Mouse (Mus musculus): ENCODE data around the gene Slc2a3. TPM values are rescaled to one million over a fixed set of nuclear protein-coding genes. Genes with fewer than 3 reads are reported as not detected.
"Not testable (repeated sequence)": the region's sequence is repeated elsewhere in the genome, so short reads cannot be mapped to it uniquely, and the experiment has no call there.

Slc2a3 gene
- total RNA-seq, 2 experiments from 2014 or later: 99.1 to 117 TPM

DNA sequence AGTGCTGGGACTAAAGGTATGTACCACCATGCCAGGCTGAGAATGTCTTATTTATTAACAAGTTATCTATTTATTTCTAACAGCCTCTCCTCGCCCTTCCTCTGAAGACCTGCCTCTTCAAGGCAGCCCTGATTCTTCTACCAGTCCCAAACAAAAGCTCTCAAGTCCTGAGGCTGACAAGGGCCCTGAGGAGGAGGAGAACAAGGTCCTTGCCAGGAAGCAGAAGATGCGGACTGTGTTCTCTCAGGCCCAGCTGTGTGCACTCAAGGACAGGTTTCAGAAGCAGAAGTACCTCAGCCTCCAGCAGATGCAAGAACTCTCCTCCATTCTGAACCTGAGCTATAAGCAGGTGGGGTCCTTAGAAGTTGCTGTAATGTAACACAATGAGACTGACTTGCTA lies 90.0 kb downstream of the Slc2a3 start:
- DNase-seq (ENCODE audit: low spot score in 2 of 2): no peak

DNA sequence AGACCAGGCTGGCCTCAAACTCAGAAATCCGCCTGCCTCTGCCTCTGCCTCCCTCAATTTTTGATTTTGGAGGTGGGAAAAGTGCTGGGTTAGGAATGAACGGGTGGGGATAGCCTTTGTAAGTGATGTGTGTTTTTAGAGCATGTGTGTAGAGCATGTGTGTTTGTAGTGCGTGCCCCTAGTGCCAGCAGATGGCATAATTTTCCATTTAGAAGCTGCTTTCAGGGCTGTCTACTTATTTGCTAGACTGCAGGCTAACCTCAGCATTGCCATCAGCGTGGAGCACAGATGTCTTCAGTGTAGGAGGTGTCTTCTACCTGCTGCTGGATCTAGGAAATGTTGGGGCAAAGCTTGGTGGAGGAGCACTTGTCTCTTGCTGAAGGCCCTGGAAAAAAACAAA lies 92.6 kb downstream of the Slc2a3 start:
- no peak for DNase-seq (ENCODE audit: low spot score in 2 of 2)

DNA sequence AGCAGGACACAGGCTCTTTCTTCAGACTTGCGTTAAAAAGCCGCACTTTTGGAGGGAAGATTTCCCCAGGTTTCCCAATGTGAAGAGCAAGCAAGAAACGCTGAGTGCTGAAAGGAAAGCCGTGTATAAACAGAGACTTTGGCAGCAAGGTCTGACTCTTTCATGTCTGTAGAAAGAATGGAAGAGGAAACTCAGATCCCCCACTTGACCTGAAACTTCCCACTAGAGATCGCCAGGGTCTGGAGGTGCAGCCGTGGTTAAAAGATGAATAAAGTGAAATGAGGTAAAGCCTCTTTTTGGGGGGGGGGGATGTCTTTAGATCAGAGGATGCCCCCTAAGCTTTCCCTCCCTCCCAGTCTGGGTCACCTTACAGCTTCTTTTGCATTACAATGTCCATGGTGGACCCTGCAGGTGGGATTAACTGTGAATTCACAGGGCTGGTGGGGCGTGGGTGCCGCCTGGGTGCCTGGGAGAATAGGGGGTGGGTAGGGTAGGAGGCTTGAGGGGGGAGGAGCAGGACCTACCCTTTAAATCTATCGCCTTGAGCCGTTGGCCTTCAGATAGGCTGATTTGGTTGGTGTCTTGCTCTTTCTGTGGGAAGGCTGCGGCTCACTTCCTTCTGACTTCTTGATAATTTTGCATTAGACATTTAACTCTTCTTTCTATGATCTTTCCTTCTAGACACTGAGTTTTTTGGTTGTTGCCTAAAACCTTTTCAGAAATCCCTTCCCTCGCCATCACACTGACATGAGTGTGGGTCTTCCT lies 94.2 kb downstream of the Slc2a3 start, which contains the start of gene Nanog:
Gene Nanog, plus strand, starts transcription at position 454 of the 765 bp plus-strand sequence.
- no peak for DNase-seq (ENCODE audit: low spot score in 2 of 2)

DNA sequence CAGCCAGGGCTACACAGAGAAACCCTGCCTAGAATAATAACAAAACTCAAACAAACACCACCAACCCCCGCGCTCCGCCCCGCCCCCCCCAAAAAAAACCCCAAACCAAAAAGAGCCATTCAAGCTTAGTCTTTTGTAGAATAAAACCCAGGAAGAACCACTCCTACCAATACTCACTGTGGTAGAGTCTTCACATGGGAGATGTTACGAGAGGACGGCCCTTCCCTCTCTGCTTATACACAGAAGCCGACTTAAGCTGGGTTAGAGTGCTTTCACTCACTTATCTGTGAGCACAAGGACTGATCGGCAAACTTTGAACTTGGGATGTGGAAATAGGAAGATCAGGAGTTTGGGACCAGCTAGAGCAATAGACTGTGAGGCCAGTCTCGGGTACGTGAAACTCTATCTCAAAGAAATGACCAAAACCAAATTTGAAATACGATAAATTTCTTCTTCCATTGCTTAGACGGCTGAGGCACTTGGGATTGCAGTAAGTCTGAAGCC lies 95.1 kb downstream of the Slc2a3 start:
- DNase-seq (ENCODE audit: low spot score in 2 of 2): no peak

DNA sequence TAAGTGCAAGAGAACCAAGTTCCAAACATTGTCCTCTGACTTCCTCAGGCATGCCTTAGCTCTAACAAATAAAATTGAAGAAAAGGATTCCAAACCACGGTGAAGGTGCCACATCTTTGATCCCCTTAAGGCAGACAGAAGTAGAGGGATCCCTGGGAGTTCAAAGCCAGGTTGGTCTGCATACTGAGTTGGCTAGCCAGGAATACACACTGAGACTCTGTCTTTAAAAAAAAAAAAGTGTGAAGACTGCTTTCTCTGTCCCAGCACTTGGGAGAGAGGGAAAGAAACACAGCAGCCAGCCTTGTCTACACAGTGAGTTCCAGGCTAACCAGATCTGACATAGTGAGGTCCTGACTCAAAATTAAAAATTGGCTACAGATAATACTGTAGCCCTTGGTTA lies 97.7 kb downstream of the Slc2a3 start:
- DNase-seq (ENCODE audit: low spot score in 2 of 2): no peak

- no peak for DNase-seq (ENCODE audit: low spot score in 2 of 2)
Measured at GRCm38 (mm10) chr6:122703251-122703650, 98.2 kb downstream of the Slc2a3 start.

DNA sequence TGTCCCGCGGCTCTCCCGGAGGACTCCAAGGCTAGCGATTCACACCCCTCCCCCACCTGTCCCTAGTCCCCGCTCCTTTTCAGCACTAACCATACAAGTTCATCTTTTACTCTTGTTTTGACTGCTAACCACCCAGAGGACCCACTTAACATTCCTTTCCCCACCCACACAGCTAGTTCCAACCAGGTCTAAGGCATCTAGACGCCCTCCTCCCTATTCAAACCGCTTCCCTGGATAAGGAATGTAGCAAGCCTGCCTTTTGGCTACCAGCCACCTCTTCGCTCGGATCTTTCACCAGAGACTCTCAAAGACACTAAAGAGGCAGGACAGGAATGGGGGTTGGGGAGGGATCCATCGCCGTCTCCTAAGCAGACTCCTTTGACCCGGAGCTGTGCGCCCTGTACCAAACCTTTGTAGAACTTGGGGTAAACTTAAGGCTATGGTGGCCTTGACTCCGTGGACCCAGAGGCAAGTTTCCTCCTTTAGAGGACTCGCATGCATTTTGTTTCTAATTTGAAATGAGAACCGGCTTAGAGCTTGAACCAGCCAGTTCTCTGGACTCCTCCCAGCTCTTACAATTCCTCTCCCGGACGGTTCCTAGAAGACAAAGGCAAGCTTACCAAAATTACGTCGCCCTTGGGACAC lies 98.8 kb downstream of the Slc2a3 start:
- peak; percentile 37 to 48 for DNase-seq (ENCODE audit: low spot score in 2 of 2)

DNA sequence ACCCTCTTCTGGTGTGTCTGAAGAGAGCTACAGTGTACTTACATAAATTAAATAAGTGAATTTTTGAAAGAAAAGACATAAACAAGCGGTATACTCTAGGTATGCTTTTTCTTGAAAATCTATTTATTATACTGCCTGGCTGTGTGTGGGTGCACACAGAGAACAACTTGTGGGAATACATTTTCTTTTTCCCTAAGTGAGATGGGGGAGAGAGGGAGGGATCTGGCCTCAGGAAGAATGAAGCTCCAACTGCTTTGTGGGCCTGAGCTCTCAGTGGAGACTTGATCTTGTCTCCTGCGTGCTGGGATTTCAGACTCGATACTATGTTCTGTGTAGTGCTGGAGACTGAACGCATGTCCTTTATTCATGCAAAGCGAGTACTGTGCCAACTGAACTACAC lies 99.6 kb downstream of the Slc2a3 start:
- DNase-seq (ENCODE audit: low spot score in 2 of 2): no peak

DNA sequence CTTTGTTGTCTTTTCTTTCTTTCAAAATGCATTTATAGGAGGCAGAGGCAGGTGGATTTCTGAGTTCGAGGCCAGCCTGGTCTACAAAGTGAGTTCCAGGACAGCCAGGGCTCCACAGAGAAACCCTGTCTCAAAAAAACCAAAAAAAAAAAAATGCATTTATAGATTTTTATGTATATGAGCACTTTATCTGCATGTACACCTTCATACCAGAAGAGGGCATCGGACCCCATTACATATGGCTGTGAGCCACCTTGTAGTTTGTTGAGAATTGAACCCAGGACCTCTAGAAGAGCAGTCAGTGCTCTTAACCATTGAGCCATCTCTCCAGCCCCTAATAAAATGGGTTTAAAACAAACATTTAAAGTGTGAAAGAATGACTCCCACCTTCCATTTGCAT lies 101.8 kb downstream of the Slc2a3 start:
- not testable (repeated sequence) for DNase-seq (ENCODE audit: low spot score in 2 of 2)

DNA sequence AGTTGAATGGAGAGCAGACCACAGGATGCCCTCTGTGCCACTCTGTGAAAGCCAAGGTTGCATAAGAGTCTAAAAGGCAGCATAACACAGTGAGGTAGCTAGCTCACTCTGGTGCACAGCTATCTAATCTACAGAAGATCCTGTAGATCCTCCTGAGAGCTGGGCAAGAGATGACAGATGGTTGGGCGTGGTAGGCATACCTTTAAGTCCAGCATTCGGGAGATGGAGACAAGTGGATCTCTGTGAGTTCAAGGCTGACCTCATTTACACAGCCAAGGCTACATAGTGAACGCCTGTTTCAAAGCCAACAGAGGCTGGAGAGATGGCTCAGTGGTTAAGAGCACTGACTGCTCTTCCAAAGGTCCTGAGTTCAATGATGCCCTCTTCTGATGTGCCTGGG lies 106.0 kb downstream of the Slc2a3 start:
- no peak for DNase-seq (ENCODE audit: low spot score in 2 of 2)

DNA sequence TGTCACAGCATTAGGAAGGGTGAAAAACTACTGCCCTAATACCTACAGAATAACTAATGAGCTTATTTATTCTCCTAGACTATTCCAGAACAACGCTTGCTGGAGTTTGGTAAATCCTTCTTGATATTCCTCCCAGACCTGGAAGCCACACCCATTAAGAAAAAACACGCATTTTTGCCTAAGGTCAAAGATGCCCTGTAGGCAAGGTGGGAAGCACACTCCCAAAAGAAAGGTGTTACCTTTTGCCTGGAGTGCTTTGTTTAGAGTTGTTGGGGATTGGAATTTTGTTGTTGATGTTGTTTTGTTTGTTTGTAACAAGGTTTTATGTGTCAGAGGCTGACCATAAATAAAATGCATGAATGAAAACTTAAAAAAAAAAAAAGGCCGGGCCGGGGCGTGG lies 111.4 kb downstream of the Slc2a3 start:
- no peak for DNase-seq (ENCODE audit: low spot score in 2 of 2)

GRCm38 (mm10) chr6:122689411-122690055 lies 111.9 kb downstream of the Slc2a3 start:
- DNase-seq (ENCODE audit: low spot score in 2 of 2): no peak

DNA sequence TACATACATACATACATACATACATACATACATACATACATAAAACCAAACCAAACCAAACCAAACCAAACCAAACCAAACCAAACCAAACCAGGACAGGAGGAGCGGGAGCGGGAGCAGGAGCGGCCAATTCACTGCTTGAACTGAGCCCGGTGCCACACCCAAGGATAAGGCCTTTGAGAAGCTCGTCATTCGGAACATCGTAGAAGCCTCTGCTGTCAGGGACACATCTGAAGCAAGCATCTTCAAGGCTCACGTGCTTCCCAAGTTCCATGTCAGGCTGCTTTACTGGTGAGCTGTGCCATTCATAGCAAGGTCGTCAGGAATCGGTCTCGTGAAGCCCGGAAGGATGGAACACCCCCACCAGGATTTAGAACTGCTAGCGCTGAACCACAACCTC lies 114.7 kb downstream of the Slc2a3 start:
- no peak for DNase-seq (ENCODE audit: low spot score in 2 of 2)

GRCm38 (mm10) chr6:122682646-122683045 lies 118.8 kb downstream of the Slc2a3 start:
- peak; percentile 41 to 57 for DNase-seq (ENCODE audit: low spot score in 2 of 2)

Small RNAs within 50 kb of the gene (microRNA-seq; reads per million reads assigned to microRNA genes)
- 0.67 to 2.0 reads per million in 2 experiments for gene Mir7231

Other genes starting within 250 kb of the Slc2a3 start
- not detected for gene Aicda, start 247.8 kb downstream of the Slc2a3 start, total RNA-seq (2021)
- 1 to 10 TPM; 2.0 to 2.4 TPM for gene Apobec1, start 199.2 kb downstream of the Slc2a3 start, total RNA-seq (2021)
- not detected for gene Gdf3, start 191.6 kb downstream of the Slc2a3 start, total RNA-seq (2021)
- gene Dppa3, start 175.2 kb downstream of the Slc2a3 start, total RNA-seq (2021): not detected
- gene Nanog, start 94.2 kb downstream of the Slc2a3 start, total RNA-seq (2021): not detected
- 10 to 100 TPM; 24.3 to 27.8 TPM for gene Foxj2, start 18.3 kb upstream of the Slc2a3 start, total RNA-seq (2021)
- gene C3ar1, start 54.5 kb upstream of the Slc2a3 start, total RNA-seq (2021): under 1 TPM; 0.87 TPM
- gene Necap1, start 72.8 kb upstream of the Slc2a3 start, total RNA-seq (2021): 100 to 1,000 TPM; 144 to 170 TPM
- under 1 TPM; 0.46 to 0.56 TPM for gene Clec4a1, start 120.2 kb upstream of the Slc2a3 start, total RNA-seq (2021)
- gene Clec4a3, start 150.9 kb upstream of the Slc2a3 start, total RNA-seq (2021): under 1 TPM; 0.73 to 0.85 TPM
- gene Clec4a4, start 188.7 kb upstream of the Slc2a3 start, total RNA-seq (2021): not detected
- gene Clec4b1, start 248.3 kb upstream of the Slc2a3 start, total RNA-seq (2021): not detected